Mouse (Mus musculus) liver, embryonic 14.5 days (tissue): ENCODE results near the gene Sgms2. TPM values are rescaled to one million over a fixed set of nuclear protein-coding genes. Genes with fewer than 3 reads are reported as not detected.
A peak's percentile ranks its signal among the peaks of the same experiment; 100 is the strongest.

Experiments
- ATAC-seq: fragments of 200-750 bp; cut with Nextera tagmentation; 2 replicates; pipeline ENCODE4 v1.8.0; 2017; ENCODE audit warnings: moderate number of reproducible peaks, mild to moderate bottlenecking, moderate library complexity; ENCODE audit not compliant: insufficient read depth
- DNase-seq, 3 experiments: peaks; one replicate each; pipeline ENCODE4 v3.0.0-alpha.2; 2012 to 2013; ENCODE audit warnings: low read depth in 3 of 3, low spot score in 3 of 3
- H3K27ac ChIP-seq: fragments of 300-500 bp; sonication (generic); 2 replicates; pipeline ENCODE4 v1.5.1; 2014; ENCODE audit warnings: moderate library complexity, mild to moderate bottlenecking, control low read depth, inconsistent platforms
- H3K27me3 ChIP-seq: fragments of 300-500 bp; sonication (generic); 2 replicates; pipeline ENCODE4 v1.6.1; 2014; ENCODE audit warnings: mild to moderate bottlenecking, low read length, moderate library complexity; ENCODE audit not compliant: control insufficient read depth, insufficient read depth
- H3K36me3 ChIP-seq: fragments of 300-500 bp; sonication (generic); replicated peaks from 2 replicates; pipeline ENCODE4 v1.6.1; 2014; ENCODE audit warnings: low read depth; ENCODE audit not compliant: control insufficient read depth, insufficient read depth
- H3K4me1 ChIP-seq, 2 experiments: fragments of 200-500 bp in 1 of 2; fragments of 300-500 bp in 1 of 2; sonication (generic) in 1 of 2; replicated peaks; 2 replicates each; pipeline ENCODE4 v1.6.1; 2012 to 2014; ENCODE audit warnings: antibody characterized with exemption in 1 of 2, inconsistent platforms in 1 of 2, low read length in 1 of 2; ENCODE audit not compliant: control insufficient read depth in 2 of 2, insufficient read depth in 2 of 2
- H3K4me2 ChIP-seq: fragments of 300-500 bp; sonication (generic); 2 replicates; pipeline ENCODE4 v1.6.1; 2014; ENCODE audit warnings: low read depth, mild to moderate bottlenecking, control low read depth, moderate library complexity
- H3K4me3 ChIP-seq, 2 experiments: fragments of 200-500 bp in 1 of 2; fragments of 300-500 bp in 1 of 2; sonication (generic) in 1 of 2; 2 replicates each; pipeline ENCODE4 v1.5.1; 2012 to 2014; ENCODE audit warnings: low read depth in 2 of 2, low read length in 2 of 2, mild to moderate bottlenecking in 2 of 2, control low read depth in 1 of 2, inconsistent platforms in 1 of 2, moderate library complexity in 1 of 2; ENCODE audit not compliant: insufficient read depth in 1 of 2
- H3K9ac ChIP-seq: fragments of 300-500 bp; sonication (generic); replicated peaks from 2 replicates; pipeline ENCODE4 v1.6.1; 2014; ENCODE audit warnings: mild to moderate bottlenecking, control low read depth, moderate library complexity
- H3K9me3 ChIP-seq: fragments of 300-500 bp; sonication (generic); 2 replicates; pipeline ENCODE4 v1.6.1; 2016; ENCODE audit warnings: low read length, mixed read lengths; ENCODE audit not compliant: control insufficient read depth
- CTCF ChIP-seq: IDR thresholded peaks from 2 replicates; pipeline ENCODE4 v1.5.1; 2016; ENCODE audit warnings: antibody characterized with exemption, low read depth, control low read depth
- EP300 ChIP-seq: IDR thresholded peaks from 2 replicates; pipeline ENCODE4 v1.6.1; 2016; ENCODE audit warnings: antibody characterized with exemption, low read depth
- WGBS: fragments of 180-500 bp; shearing (Covaris S2); extraction: QIAGEN DNeasy Blood & Tissue Kit; methylation state at CpG from one replicate; pipeline ENCODE4 v1.1.7; 2014; ENCODE audit not compliant: insufficient replicate concordance; 5-methylcytosine and 5-hydroxymethylcytosine counted together
- polyA plus RNA-seq, 2 experiments: library from polyadenylated mRNA; depleted of rRNA in 1 of 2; stranded (reverse) in 1 of 2; unstranded in 1 of 2; fragments of >200 nt; fragmentation: Nextera tagmentation in 1 of 2; extraction: Ambion mirVana in 1 of 2; gene quantifications; 2 replicates each; pipeline versions ENCODE4 v1.2.1 to v1.2.3; 2012 to 2014

The Sgms2 gene
- polyA plus RNA-seq, 2 experiments: 1.6 to 3.6 TPM

GRCm38 (mm10) chr3:131292959-131293358, 198.3 kb downstream of the Sgms2 start:
- DNase-seq (no peak), ATAC-seq (no peak)
- TF ChIP-seq EP300 (no peak), CTCF (no peak)
- H3K9ac ChIP-seq: no peak overlapping the region
- H3K9me3 ChIP-seq: no peaks in the 10 kb centered on the region
- H3K27ac ChIP-seq: no peak overlapping the region
- H3K4me1 ChIP-seq: no peaks in the 10 kb centered on the region; a peak in 1 of 4 replicates
- 47% methylated on average over 3 of the region's 3 CpGs for WGBS
- no peaks in the 10 kb centered on the region for H3K36me3 ChIP-seq
- no peaks in the 10 kb centered on the region for H3K27me3 ChIP-seq
- H3K4me3 ChIP-seq: no peak overlapping the region
- no peak overlapping the region for H3K4me2 ChIP-seq

- H3K9me3 ChIP-seq: no peaks in the 10 kb centered on the region
- H3K4me1 ChIP-seq: no peaks in the 10 kb centered on the region; a peak in 1 of 4 replicates
- ATAC-seq (no peak), DNase-seq (no peak)
- H3K36me3 ChIP-seq: no peaks in the 10 kb centered on the region
- H3K9ac ChIP-seq: no peak overlapping the region
- H3K4me3 ChIP-seq: no peak overlapping the region
- no peaks in the 10 kb centered on the region for H3K27me3 ChIP-seq
- 45% methylated on average over 2 of the region's 2 CpGs for WGBS
- H3K4me2 ChIP-seq: no peak overlapping the region
- TF ChIP-seq CTCF (no peak), EP300 (no peak)
- no peak overlapping the region for H3K27ac ChIP-seq
Measured at GRCm38 (mm10) chr3:131292349-131292748, 198.9 kb downstream of the Sgms2 start.

GRCm38 (mm10) chr3:131291890-131292289, 199.3 kb downstream of the Sgms2 start:
- Histone ChIP-seq H3K36me3 (no peaks in the 10 kb centered on the region), H3K27ac (no peak overlapping the region), H3K27me3 (no peaks in the 10 kb centered on the region), H3K9ac (no peak overlapping the region), H3K9me3 (no peaks in the 10 kb centered on the region), H3K4me1 (no peaks in the 10 kb centered on the region; a peak in 1 of 4 replicates), H3K4me2 (no peak overlapping the region), H3K4me3 (no peak overlapping the region)
- 64% methylated on average over 4 of the region's 4 CpGs for WGBS
- ATAC-seq (no peak), DNase-seq (no peak)
- TF ChIP-seq EP300: no peak
- no peak for TF ChIP-seq CTCF

- DNase-seq (no peak), ATAC-seq (no peak)
- no peak overlapping the region for H3K4me2 ChIP-seq
- H3K36me3 ChIP-seq: no peaks in the 10 kb centered on the region
- no peak overlapping the region for H3K27ac ChIP-seq
- H3K4me1 ChIP-seq: peaks cover 0 to 15% of the 10 kb centered on the region in 2 experiments; a peak in 3 of 4 replicates
- H3K27me3 ChIP-seq: no peaks in the 10 kb centered on the region
- 70% methylated on average over 4 of the region's 4 CpGs for WGBS
- no peak overlapping the region for H3K4me3 ChIP-seq
- TF ChIP-seq EP300 (no peak), CTCF (no peak)
- no peak overlapping the region for H3K9ac ChIP-seq
- H3K9me3 ChIP-seq: no peaks in the 10 kb centered on the region
Measured at GRCm38 (mm10) chr3:131274151-131274550, 217.1 kb downstream of the Sgms2 start.

GRCm38 (mm10) chr3:131272374-131273100, 218.7 kb downstream of the Sgms2 start:
- Histone ChIP-seq H3K4me1 (peaks cover 0 to 21% of the 10 kb centered on the region in 2 experiments; a peak in 3 of 4 replicates), H3K27me3 (no peaks in the 10 kb centered on the region), H3K9ac (peak overlapping the region; percentile 20; the same call in 1 of the 2 replicates), H3K4me2 (peak overlapping the region; percentile 85), H3K27ac (no peak overlapping the region), H3K9me3 (no peaks in the 10 kb centered on the region), H3K36me3 (no peaks in the 10 kb centered on the region), H3K4me3 (peak overlapping the region; percentile 52 to 70)
- no peak for TF ChIP-seq CTCF
- TF ChIP-seq EP300: no peak
- ATAC-seq (0 out of 2 replicates have a peak, but pooled peaks have one; percentile 1), DNase-seq (no peak)
- 26% methylated on average over 10 of the region's 10 CpGs for WGBS
